Mouse (Mus musculus) heart, adult 18-20 months (tissue): ENCODE measurements at regions not wholly inside any gene's neighbourhood (a gene's known extent, or its start where the extent isn't known, plus 50 kb on each side); places are given as distances from the start of the nearest gene placed in this dataset.
"Not testable (repeated sequence)": the region's sequence is repeated elsewhere in the genome, so short reads cannot be mapped to it uniquely, and the experiment has no call there.

Source experiments
- DNase-seq, 2 experiments: peaks; one replicate each; pipeline ENCODE4 v3.0.0; 2021 to 2022; ENCODE audit warnings: mixed read lengths in 1 of 2

GRCm38 (mm10) chr9:97297538-97297937 lies 72.2 kb downstream of the Trim42 start:
- DNase-seq = no peak

- DNase-seq = peak; percentile 2 to 29
Observed at GRCm38 (mm10) chr9:97295770-97296169, 74.0 kb downstream of the Trim42 start.

GRCm38 (mm10) chr9:97291870-97292269 lies 77.9 kb downstream of the Trim42 start:
- no peak for DNase-seq

GRCm38 (mm10) chr9:97284282-97284802 lies 85.4 kb downstream of the Trim42 start:
- no peak for DNase-seq

GRCm38 (mm10) chr9:97282090-97282489 lies 87.7 kb downstream of the Trim42 start:
- DNase-seq = no peak

- DNase-seq = not testable (repeated sequence)
Observed at GRCm38 (mm10) chr9:97275449-97275848, 94.3 kb downstream of the Trim42 start.

- no peak for DNase-seq
Observed at GRCm38 (mm10) chr9:97273891-97274290, 95.9 kb downstream of the Trim42 start.

GRCm38 (mm10) chr9:97272061-97272460 lies 97.7 kb downstream of the Trim42 start:
- DNase-seq = no peak

- DNase-seq = no peak
Observed at GRCm38 (mm10) chr9:97247621-97248020, 122.1 kb downstream of the Trim42 start.

GRCm38 (mm10) chr9:97226074-97226473 lies 115.1 kb upstream of the Slc25a36 start:
- no peak for DNase-seq

GRCm38 (mm10) chr9:97224549-97224948 lies 113.6 kb upstream of the Slc25a36 start:
- no peak for DNase-seq

GRCm38 (mm10) chr9:97214806-97215205 lies 103.8 kb upstream of the Slc25a36 start:
- DNase-seq = peak in 1 of 2 experiments; percentile 6

- no peak for DNase-seq
Observed at GRCm38 (mm10) chr9:97190321-97190860, 79.4 kb upstream of the Slc25a36 start.

- no peak for DNase-seq
Observed at GRCm38 (mm10) chr9:97189646-97190045, 78.7 kb upstream of the Slc25a36 start.

- peak; percentile 63 to 72 for DNase-seq
Observed at GRCm38 (mm10) chr9:97188616-97189330, 77.8 kb upstream of the Slc25a36 start.

- no peak for DNase-seq
Observed at GRCm38 (mm10) chr9:97173230-97173951, 62.4 kb upstream of the Slc25a36 start.

GRCm38 (mm10) chr9:97172075-97172474 lies 61.1 kb upstream of the Slc25a36 start:
- peak; percentile 17 to 56 for DNase-seq

- DNase-seq = no peak
Observed at GRCm38 (mm10) chr9:97171484-97171883, 60.5 kb upstream of the Slc25a36 start.

- no peak for DNase-seq
Observed at GRCm38 (mm10) chr9:97170836-97171235, 59.9 kb upstream of the Slc25a36 start.

- DNase-seq = no peak
Observed at GRCm38 (mm10) chr9:97162465-97162864, 51.5 kb upstream of the Slc25a36 start.
